Mouse (Mus musculus) layer of hippocampus, adult 8-10 months (tissue): Measurements from ENCODE around the gene Rps6kl1. TPM values are rescaled to one million over a fixed set of nuclear protein-coding genes. Genes with fewer than 3 reads are reported as not detected.

Source experiments
- DNase-seq, 2 experiments: peaks; one replicate each; pipeline ENCODE4 v3.0.0; 2022; ENCODE audit warnings: low spot score in 2 of 2
- total RNA-seq, 4 experiments: library from RNA; stranded (reverse); gene quantifications; 2 replicates each; pipeline ENCODE4 v1.2.4; 2022

Gene Rps6kl1
- total RNA-seq, 4 experiments from 2014 or later = 35.8 to 43.4 (median 39.8) TPM

- DNase-seq = no peak
Measured at GRCm38 (mm10) chr12:85141096-85141495, 10.0 kb downstream of the Rps6kl1 start.

DNA sequence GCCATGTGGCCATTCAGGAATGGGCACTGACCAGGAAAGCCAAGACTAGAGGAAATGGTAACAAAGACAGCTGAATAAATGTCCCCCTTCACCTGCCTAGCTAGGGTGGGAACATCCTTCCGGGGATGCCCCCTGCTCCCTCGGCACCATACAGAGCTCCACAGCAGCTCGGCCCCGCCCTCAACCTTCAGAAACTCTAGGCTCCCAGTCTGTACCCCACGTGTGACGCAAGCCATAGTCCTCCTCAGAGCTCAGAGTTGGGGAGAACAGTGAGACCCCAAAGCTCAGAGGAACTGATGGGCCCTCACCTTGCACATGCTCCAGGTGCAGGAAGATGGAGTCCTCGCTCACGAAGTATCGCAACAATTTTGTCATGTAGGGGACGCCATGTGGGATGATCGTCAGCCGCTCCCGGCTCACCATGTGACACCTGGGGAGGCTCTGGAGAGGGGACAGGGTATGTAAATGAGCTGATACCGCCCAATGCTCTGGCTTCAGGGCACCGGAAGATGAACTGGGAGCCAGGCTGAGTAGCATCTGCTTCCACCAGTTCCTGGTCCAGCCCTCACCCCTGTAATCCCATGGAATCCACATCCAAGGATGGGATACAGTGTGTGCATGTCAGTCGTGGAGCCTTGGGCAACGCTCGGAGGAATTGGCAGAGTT, 10.9 kb downstream of the Rps6kl1 start:
- no peak for DNase-seq

- DNase-seq = no peak
Measured at GRCm38 (mm10) chr12:85136627-85137026, 14.4 kb downstream of the Rps6kl1 start.

DNA sequence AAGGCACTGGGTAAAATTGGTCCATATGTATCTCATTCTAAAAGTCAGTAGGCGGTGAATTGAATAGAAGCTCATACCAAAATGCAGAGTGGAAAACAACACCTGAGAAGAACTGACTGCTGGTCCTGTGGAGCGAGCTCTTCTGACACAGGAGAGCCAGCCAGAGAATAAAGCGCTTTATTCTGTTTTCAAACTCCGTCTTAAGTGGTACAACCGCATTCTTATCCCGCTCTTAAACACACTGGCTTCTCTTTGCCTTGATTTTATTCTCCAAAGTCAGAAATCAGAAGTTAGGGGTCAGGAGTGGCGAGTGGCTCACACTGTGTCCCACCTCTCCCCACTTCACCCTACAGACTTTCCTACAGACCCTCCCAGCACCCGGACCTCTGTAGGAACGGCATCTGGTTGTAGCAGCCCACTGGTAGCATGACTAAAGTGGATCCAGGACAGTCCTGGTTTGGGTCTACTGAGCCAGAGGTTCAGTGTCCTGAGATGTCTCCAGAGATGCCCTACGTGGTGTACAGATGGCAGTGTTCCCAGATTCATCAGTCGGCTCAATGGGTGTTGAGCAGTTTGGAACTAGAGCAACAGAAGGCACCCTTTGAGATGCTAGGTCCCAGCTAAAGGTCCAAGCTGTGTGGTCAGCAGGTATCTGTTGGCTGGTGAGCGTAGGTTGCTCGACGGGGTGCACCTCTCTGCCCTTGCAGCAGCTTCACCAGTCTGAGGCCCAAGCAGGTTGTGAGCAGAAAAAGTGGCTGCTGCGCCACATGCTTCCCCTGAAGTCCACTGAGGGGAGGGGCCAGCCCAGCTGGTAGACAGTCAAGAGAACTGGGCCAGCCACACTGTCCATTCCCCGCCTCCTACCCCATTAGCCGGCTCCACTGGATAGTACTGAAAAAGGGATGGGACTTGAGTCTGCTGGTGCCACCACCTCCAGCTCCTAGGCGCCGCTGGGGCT, 15.3 kb downstream of the Rps6kl1 start:
- DNase-seq = no peak

- no peak for DNase-seq
Measured at GRCm38 (mm10) chr12:85134043-85134794, 16.8 kb downstream of the Rps6kl1 start.

- DNase-seq = no peak
Measured at GRCm38 (mm10) chr12:85131361-85131760, 19.7 kb downstream of the Rps6kl1 start.

DNA sequence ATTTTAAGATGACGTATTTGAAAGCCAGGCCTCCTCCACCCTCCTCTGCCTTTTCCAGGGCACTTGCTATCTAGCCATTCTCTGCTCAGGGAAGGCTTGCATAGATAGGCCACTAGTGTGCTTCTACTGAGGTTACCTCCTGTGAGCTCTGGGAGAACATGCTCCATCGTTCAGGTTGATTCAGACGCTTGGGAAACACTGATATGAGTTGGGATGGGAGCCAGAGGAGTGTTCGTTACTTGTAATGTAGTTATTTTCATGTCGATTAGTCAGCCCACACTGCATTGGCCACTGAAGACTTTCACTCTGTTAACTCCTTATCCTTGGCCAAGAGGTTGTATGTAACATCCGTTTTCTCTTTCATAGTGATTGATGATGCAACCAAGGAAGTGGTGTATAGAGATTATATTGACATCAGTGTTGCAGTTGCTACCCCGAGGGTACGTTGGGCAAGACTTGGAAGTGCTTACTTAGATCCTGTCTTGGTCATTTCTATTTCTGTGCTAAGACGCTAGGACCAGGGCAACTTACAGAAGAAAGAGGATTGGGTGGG, 21.6 kb downstream of the Rps6kl1 start:
- DNase-seq = no peak

- DNase-seq = no peak
Measured at GRCm38 (mm10) chr12:85126986-85127603, 24.0 kb downstream of the Rps6kl1 start.

DNA sequence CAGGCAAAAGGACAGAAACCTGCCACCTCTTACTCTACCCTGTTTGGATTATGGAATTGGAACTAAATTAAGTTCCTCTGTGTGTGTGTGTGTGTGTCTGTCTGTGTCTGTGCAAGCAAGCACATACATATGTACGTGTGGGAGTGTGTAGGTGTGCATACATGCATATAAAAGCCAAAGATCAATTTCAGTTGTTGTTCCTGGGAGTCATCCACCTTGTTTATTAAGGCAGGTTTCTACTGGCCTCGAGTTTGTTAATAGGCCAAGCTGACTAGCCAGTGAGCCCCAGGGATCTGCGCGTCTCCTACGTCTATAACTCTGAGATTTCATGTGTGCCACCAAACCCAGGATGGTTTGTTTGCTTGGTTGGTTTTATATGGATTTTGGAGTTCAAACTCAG, 26.3 kb downstream of the Rps6kl1 start:
- no peak for DNase-seq

DNA sequence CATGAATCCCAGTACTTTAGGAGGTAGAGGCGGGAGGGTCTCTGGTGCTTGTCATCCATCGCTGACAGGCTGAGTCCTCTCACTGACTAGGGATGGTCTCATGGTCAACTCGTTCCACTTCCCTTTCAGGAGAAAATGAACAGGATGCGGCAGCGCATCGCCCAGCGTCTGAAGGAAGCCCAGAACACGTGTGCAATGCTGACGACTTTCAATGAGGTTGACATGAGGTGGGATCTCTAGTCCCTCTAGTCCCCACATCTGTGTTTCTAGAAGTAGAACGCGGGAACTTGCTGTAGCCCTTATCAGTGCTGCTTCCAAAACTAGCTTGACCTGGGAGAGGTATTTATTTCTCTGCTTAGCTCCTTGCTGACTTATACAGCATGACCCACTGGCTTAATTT, 27.4 kb downstream of the Rps6kl1 start:
- no peak for DNase-seq

- no peak for DNase-seq
Measured at GRCm38 (mm10) chr12:85123108-85123530, 27.9 kb downstream of the Rps6kl1 start.

DNA sequence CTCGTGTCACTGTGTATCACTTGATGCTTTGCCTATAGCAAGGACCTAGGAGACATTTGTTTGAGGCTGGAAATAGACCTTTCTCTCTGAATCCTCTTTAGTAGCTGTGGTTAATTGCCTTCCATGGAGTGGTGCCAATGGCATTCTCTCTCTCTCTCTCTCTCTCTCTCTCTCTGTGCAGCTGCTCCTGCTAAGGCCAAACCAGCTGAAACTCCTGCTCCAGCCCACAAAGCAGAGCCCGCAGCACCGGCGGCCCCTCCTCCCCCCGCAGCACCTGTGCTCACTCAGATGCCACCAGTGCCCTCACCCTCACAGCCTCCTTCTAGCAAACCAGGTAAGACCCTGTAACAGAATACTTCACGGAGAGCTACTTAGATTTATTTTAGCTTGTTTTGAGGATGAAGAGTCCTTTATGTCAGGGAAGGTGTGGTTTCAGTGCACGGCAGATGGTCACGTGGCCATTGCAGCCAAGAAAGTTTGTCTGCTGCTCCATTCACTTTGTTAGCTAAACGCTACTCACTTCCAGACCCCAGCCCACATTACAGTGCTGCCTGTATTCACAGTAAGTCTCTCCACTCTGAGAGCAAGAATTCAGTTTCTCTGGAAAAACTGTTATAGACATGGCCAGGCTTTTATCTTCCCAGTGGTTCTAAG, 29.1 kb downstream of the Rps6kl1 start:
- DNase-seq = no peak

- no peak for DNase-seq
Measured at GRCm38 (mm10) chr12:85115678-85116077, 35.4 kb downstream of the Rps6kl1 start.

DNA sequence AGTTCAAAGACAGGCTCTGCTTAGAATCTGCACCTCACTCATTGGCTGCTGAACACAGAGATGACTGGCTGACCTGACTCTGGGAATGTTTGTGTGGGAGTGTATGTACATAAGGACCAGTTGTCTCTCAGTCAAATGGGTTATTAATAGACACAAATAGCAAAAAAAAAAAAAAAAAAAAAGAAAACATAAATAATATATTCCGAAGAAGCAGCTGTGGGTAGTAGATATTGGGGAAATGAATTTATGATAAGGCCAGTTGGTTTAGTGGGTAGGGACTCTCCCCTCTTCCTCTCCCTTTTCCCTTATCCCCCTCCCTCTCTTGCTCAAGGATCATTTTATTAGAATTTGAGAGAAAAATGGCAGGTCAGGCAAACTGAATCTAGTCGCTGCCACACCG, 37.1 kb downstream of the Rps6kl1 start:
- DNase-seq = no peak

DNA sequence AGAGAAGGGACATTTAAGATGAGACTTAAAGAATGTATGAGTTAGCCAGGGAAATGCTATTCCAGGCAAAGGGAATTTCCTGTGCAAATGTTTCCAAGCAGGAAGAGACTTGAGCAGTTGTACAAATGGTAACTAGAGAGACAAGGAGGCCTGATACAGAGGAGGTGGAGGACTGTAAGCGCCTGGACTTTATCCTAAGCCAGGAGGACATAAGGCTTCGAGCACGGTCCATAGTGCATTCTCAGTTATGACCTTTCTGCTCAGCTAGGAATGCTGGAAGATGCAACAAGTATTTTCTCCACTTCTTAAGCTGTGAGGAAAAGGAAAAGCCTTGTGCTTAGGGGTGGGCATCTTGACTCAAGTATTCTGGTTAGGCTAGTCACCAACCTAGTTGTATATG, 37.7 kb downstream of the Rps6kl1 start:
- DNase-seq = no peak

GRCm38 (mm10) chr12:85112550-85113251, 38.4 kb downstream of the Rps6kl1 start:
- DNase-seq = no peak

DNA sequence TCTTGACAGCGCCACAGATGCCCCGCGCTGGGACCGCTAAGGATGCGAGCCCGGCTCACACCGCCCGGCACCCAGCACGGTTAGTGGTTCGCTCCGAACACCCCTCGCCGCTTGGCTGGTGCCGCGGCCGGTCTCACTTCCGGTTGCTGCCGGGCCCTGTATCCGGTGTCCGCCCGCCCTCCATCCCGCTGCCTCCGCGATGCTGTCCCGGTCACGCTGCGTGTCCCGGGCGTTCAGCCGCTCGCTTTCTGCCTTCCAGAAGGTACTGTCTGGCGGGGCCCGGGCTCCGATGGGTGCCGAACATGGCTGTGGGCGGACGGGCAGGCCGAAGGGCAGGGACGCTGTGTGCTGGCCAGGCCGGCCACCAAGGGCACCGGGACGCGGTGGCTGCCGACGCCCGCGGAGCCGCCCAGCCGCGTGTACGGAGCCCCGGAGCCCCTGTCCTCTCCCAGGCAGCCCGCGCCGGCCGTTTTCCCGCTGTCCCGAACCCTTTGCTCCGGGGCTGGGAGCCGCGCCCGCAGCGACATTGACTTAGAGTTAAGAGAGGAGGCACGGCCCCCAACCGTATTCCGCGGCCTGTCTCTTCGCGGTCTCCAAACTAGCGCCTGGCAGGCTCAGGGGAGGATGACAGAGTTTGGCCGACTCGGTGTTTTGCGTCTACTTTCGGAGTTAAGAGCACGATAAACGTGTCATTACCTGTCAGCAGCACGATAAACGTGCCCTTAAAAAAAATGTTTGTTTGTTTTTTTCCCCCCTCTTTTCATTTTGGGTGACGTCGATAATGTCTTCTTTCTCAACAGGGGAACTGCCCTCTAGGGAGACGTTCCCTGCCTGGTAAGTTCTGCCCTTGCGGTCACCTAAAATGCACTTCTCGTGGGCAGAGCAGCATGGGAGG, 40.1 kb downstream of the Rps6kl1 start, which contains the start of the genes Prox2 and Dlst:
Gene Prox2, minus strand, starts transcription at position 62 of the 895 bp plus-strand sequence.
Gene Dlst, plus strand, starts transcription at position 136 of the 895 bp plus-strand sequence.
- peak; percentile 74 to 82 for DNase-seq

GRCm38 (mm10) chr12:85110011-85110697, 40.9 kb downstream of the Rps6kl1 start:
- no peak for DNase-seq
